Mouse (Mus musculus) liver, adult 2 months (tissue): ENCODE data around the gene Rad9b.

ENCODE experiments used
- CTCF ChIP-seq: fragments of 200-500 bp; IDR thresholded peaks from 2 replicates; pipeline ENCODE4 v1.5.1; 2011; ENCODE audit warnings: low read depth, low read length, control low read depth
- POLR2A ChIP-seq: fragments of 200-500 bp; IDR thresholded peaks from 2 replicates; pipeline ENCODE4 v1.6.1; 2011; ENCODE audit warnings: low read length, control low read depth; ENCODE audit not compliant: insufficient read depth; ENCODE audit errors: extremely low read depth

GRCm38 (mm10) chr5:122274785-122275184 is 79.2 kb downstream of the Rad9b start:
- TF ChIP-seq CTCF, result no peak
- no peak for TF ChIP-seq POLR2A
